Mouse (Mus musculus): ENCODE data around the gene Olfr157.
"Not testable (repeated sequence)": the region's sequence is repeated elsewhere in the genome, so short reads cannot be mapped to it uniquely, and the experiment has no call there.

The Olfr157 gene

DNA sequence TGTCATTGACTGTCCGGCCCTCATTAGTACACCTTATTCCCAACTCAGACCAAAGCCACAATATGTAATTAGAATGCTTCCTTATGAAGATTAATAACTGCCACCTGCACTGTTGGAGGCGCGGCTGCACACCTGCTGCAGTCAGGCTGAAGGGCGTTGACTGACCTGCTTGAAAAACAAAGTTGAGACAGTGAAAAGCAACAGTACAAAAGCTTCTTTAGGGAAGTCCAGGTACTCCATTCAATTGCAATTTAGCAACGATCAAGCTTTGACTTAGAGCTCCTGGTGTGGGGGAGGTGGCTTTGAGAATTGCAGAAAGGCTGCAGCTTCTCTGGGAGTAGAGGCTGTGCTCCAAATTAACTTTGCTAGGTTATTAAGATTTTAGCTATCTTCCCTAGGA is 44.2 kb downstream of the Olfr157 start:
- not testable (repeated sequence) for DNase-seq (ENCODE audit: low spot score)

DNA sequence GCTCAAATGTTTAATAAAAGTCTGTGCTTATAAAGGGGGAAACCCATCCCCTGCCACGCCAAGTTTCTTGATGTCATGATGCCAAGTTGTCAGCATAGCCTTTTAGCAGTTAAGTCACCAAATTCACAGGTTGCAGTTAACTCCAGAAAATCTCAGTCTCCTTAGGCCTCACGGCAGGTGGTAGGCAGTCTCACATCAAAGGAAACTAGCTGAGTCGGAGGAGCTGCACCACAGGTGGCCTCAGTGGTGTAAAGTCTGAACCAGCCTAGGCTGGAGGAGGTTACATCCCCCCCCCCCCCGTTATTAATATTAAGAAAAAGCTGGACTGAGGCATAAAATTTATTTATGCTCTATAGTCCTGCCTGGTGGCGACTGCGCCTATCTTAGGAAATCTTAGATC is 44.7 kb downstream of the Olfr157 start:
- no peak for DNase-seq (ENCODE audit: low spot score)
